Mouse (Mus musculus) G1E (cell line): ENCODE results near the gene Ecm1. TPM values are rescaled to one million over a fixed set of nuclear protein-coding genes. Genes with fewer than 3 reads are reported as not detected.

ENCODE experiments used
- ATAC-seq: 2 replicates; pipeline ENCODE4 v1.8.0; 2016; ENCODE audit warnings: mild to moderate bottlenecking; ENCODE audit not compliant: insufficient number of reproducible peaks, poor library complexity, low FRiP score, severe bottlenecking; ENCODE audit errors: extremely low read depth
- DNase-seq: peaks from one replicate; pipeline ENCODE4 v3.0.0; 2012; ENCODE audit warnings: low spot score
- H3K27me3 ChIP-seq: 2 replicates; pipeline ENCODE4 v1.6.1; 2012; ENCODE audit warnings: mild to moderate bottlenecking, low read length, inconsistent platforms; ENCODE audit not compliant: insufficient read depth
- H3K36me3 ChIP-seq: replicated peaks from 2 replicates; pipeline ENCODE3; 2012; ENCODE audit warnings: mild to moderate bottlenecking, inconsistent platforms
- H3K4me1 ChIP-seq: 2 replicates; pipeline ENCODE4 v1.6.1; 2012; ENCODE audit warnings: low read depth, low read length, inconsistent platforms, mixed read lengths; ENCODE audit not compliant: insufficient read depth
- H3K4me3 ChIP-seq: 2 replicates; pipeline ENCODE4 v1.5.1; 2012; ENCODE audit warnings: low read depth, mild to moderate bottlenecking, inconsistent platforms, low read length, moderate library complexity, mixed read lengths
- H3K9me3 ChIP-seq: replicated peaks from 2 replicates; pipeline ENCODE4 v1.6.1; 2012; ENCODE audit warnings: inconsistent platforms
- CTCF ChIP-seq: IDR thresholded peaks from 2 replicates; pipeline ENCODE4 v1.5.1; 2012; ENCODE audit warnings: low read depth, low read length, inconsistent platforms, mixed read lengths
- GATA1 ChIP-seq: IDR thresholded peaks from 2 replicates; pipeline ENCODE4 v1.6.1; 2012; ENCODE audit warnings: borderline replicate concordance, low read length, inconsistent platforms, mixed read lengths
- GATA2 ChIP-seq: IDR thresholded peaks from 2 replicates; pipeline ENCODE4 v1.6.1; 2012; ENCODE audit warnings: low read depth, low read length, inconsistent platforms, borderline replicate concordance
- POLR2AphosphoS5 ChIP-seq: IDR thresholded peaks from 2 replicates; pipeline ENCODE4 v1.6.1; 2012; ENCODE audit warnings: low read depth, low read length, inconsistent platforms; ENCODE audit not compliant: insufficient replicate concordance
- TAL1 ChIP-seq: conservative IDR thresholded peaks from 2 replicates; pipeline ENCODE4 v1.6.1; 2012; ENCODE audit warnings: low read depth, low read length, inconsistent platforms, mixed read lengths
- polyA plus RNA-seq: library from polyadenylated mRNA; stranded (reverse); fragments of >175 nt; gene quantifications from 2 replicates; pipeline ENCODE4 v1.2.3, GENCODE M21; 2012
- total RNA-seq, 2 experiments: library from RNA; stranded (forward) in 1 of 2; stranded (reverse) in 1 of 2; fragments of 200-1000 nt in 1 of 2; fragments of >200 nt in 1 of 2; fragmentation: Nextera tagmentation in 1 of 2; gene quantifications; 2 replicates each; pipeline ENCODE4 v1.2.3; 2014 to 2017

Ecm1 gene
- total and polyA plus RNA-seq, 3 experiments: 2.4 to 19.5 (median 7.4) TPM

DNA sequence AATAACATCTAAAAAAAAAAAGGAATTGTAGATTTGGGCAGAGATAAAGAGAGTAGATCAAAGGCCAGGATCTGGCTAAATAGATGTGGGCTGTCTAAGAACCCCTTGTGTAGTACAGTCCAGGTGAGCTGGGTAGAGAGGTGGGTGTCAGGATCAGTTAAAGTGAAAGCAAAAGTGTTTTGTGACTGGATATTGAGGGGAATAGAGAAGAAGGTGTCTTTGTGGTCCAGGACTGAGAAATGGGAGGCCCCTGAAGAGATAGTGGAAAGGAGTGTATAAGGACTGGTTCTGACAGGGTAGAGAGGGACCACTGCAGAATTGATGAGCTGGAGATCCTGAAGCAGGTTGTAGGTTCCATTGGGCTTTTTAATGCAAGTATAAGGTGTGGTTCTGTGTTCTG lies 29.4 kb downstream of the Ecm1 start:
- Histone ChIP-seq H3K27me3 (no peaks in the 10 kb centered on the region), H3K36me3 (no peaks in the 10 kb centered on the region), H3K4me3 (no peak overlapping the region), H3K9me3 (peaks cover 17% of the 10 kb centered on the region), H3K4me1 (peaks cover 17% of the 10 kb centered on the region)
- TF ChIP-seq POLR2AphosphoS5 (no peak), TAL1 (no peak), GATA2 (no peak), CTCF (no peak), GATA1 (no peak)
- ATAC-seq (no peak), DNase-seq (no peak)

DNA sequence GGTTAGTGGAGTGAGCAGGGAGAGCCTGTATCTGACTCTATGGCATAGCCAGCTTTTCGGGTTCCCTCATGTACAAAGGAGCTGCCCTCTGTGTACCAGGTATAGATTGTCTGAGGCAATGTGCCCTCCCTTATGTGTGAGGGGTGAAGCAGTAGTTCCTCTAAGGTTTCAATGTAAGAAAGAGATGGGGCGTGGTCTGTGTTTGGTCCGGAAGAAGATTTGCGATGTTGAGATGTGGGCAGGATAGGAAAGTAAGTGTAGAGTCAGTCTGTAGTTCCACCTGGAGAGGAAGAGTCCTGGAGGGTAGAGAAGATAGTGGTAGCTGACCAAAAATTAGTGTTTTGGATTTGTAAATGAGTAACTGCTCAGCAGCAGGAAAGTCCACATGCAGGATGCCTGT lies 30.3 kb downstream of the Ecm1 start:
- no peak overlapping the region for H3K4me3 ChIP-seq
- peaks cover 17% of the 10 kb centered on the region for H3K9me3 ChIP-seq
- DNase-seq: no peak
- H3K27me3 ChIP-seq: no peaks in the 10 kb centered on the region
- TF ChIP-seq TAL1: no peak
- no peak for TF ChIP-seq POLR2AphosphoS5
- no peak for TF ChIP-seq GATA1
- no peak for TF ChIP-seq GATA2
- H3K4me1 ChIP-seq: peaks cover 25% of the 10 kb centered on the region
- ATAC-seq: no peak
- H3K36me3 ChIP-seq: no peaks in the 10 kb centered on the region

DNA sequence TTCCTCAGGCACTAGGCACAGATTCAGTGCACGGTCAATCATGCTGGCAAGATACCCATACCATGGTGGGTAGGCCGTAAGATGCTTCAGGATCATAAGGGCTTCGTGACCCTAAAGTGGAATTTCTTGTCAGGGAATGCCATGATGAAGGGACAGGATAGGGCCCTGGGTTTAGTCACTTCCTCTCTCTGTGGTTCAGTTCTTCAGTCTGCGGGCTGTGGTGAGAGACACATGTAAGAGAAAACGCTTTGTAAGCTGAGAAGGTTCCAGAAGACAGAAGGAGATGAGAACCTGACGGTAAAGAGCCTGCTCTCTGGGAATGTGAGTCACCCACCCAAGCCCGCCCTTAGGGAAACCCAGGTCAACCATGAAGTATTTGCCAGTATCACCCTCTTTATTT lies 31.9 kb downstream of the Ecm1 start:
- TF ChIP-seq CTCF (no peak), GATA2 (no peak), TAL1 (no peak), GATA1 (no peak), POLR2AphosphoS5 (no peak)
- H3K27me3 ChIP-seq: no peaks in the 10 kb centered on the region
- ATAC-seq: no peak
- peaks cover 33% of the 10 kb centered on the region for H3K4me1 ChIP-seq
- DNase-seq: no peak
- H3K4me3 ChIP-seq: no peak overlapping the region
- peaks cover 12% of the 10 kb centered on the region for H3K9me3 ChIP-seq
- no peaks in the 10 kb centered on the region for H3K36me3 ChIP-seq

DNA sequence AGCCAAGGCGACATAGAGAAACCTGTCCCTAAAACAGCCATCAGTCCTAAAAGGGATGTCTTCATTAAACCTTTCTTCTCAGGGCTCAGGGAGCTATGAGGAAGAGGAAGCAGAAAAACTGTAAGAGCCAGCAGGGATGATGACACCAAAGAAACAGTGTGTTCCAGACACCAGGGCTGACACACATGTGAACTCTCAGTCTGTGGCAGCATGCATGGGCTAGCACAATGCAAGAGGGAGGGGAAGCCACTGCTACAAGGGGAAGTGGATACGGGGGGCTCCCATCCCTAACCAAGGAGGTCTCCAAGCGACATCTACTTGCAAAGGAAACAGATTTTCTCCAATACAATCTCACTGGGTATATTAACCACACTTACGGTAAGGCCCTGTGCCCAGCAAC lies 33.1 kb downstream of the Ecm1 start:
- ATAC-seq: no peak
- no peaks in the 10 kb centered on the region; the same call in 1 of the 2 replicates for H3K27me3 ChIP-seq
- TF ChIP-seq POLR2AphosphoS5: no peak
- no peak for TF ChIP-seq GATA2
- no peak for TF ChIP-seq TAL1
- TF ChIP-seq CTCF: no peak
- no peak for TF ChIP-seq GATA1
- H3K9me3 ChIP-seq: peaks cover 12% of the 10 kb centered on the region
- DNase-seq: no peak
- H3K4me1 ChIP-seq: peaks cover 41% of the 10 kb centered on the region
- no peak overlapping the region for H3K4me3 ChIP-seq
- no peaks in the 10 kb centered on the region for H3K36me3 ChIP-seq

DNA sequence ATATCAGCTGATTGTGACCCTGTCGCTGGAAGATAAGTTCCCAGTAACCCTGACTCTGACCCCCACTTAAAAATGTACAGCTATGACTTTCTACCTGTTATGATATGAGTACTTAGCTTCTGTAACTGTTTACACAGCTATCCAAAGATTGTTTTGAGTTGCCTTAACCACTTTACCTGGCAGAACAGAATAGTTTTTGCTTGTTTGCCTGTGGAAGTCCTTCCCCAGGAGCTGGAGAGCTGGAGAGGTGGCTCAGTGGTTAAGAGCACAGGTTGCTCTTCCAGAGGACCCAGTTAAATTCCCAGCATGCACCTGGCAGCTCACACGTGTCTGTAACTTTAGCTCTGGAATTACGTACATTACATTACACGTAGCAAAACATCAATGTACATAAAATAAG lies 34.8 kb downstream of the Ecm1 start:
- TF ChIP-seq CTCF (no peak), GATA1 (no peak), TAL1 (no peak), POLR2AphosphoS5 (no peak), GATA2 (no peak)
- Histone ChIP-seq H3K4me1 (peaks cover 39% of the 10 kb centered on the region), H3K27me3 (no peaks in the 10 kb centered on the region; the same call in 1 of the 2 replicates), H3K9me3 (peaks cover 8% of the 10 kb centered on the region), H3K4me3 (no peak overlapping the region), H3K36me3 (no peaks in the 10 kb centered on the region)
- no peak for DNase-seq
- no peak for ATAC-seq

DNA sequence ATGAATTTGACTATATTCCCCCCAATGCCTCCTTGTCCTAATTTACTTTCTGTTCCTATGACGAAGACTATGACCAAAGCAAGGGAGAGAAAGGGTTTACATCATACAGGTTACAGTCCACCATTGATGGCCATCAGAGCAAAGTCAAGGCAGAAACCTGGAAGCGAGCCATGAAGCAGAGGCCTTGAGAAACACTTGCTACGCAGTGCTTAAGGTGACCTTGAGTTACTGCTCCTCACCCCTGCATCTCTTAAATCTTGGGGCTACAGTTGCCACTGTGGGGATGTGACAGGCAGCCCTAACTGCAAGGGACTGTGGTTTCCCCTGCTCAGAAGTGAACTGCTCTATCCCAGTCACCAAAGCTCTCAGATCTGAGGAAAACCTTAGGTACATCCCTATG lies 36.1 kb downstream of the Ecm1 start:
- Histone ChIP-seq H3K9me3 (no peaks in the 10 kb centered on the region), H3K36me3 (no peaks in the 10 kb centered on the region), H3K4me1 (peaks cover 39% of the 10 kb centered on the region), H3K27me3 (no peaks in the 10 kb centered on the region; the same call in 1 of the 2 replicates), H3K4me3 (no peak overlapping the region)
- ATAC-seq (no peak), DNase-seq (no peak)
- no peak for TF ChIP-seq TAL1

DNA sequence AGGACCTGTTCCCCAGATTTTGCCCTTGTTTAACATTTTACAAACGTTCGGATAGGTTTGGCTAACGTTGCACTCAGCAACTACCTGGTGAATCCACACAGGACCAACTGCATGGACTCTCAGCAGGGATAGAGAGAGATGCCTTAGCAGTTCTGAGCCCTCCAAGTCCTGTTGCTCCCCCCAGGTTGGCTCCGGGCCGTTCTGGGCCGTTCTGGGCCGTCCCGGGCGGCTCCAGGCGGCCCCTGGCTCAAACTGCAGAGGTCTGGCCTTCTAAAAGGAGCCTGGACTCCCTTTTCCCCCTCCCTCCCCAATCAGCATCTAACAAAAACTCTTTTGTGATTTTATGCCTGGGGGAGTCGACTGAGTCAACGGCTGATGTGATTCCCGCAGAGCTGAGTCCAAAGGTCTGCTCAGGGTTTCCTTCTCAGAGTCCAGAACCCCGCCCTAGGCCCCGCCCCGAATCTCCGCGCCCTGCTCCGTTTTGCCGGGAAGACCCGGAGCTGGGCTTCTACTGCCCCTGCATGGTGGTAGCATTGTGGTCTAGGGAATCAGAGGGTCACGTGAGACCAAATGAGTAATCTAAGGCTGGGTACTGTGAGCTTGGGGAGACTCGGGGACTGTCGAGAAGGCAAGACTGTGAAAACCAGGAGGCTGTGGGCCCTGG lies 37.4 kb downstream of the Ecm1 start:
- no peak for DNase-seq
- H3K4me3 ChIP-seq: no peak overlapping the region; the same call in 1 of the 2 replicates

More for the DNA sequence above, 37.4 kb downstream of the Ecm1 start:
- H3K4me1 ChIP-seq: peaks cover 33% of the 10 kb centered on the region
- no peak for TF ChIP-seq POLR2AphosphoS5
- TF ChIP-seq TAL1: no peak
- TF ChIP-seq CTCF: no peak
- no peak for TF ChIP-seq GATA1
- TF ChIP-seq GATA2: no peak
- ATAC-seq: no peak
- no peaks in the 10 kb centered on the region for H3K36me3 ChIP-seq
- H3K9me3 ChIP-seq: no peaks in the 10 kb centered on the region
- H3K27me3 ChIP-seq: no peaks in the 10 kb centered on the region; the same call in 1 of the 2 replicates
